Mouse (Mus musculus) ovary, adult 10 weeks (tissue): ENCODE results near the gene Gm49721. TPM values are rescaled to one million over a fixed set of nuclear protein-coding genes. Genes with fewer than 3 reads are reported as not detected.

Experiments used
- polyA plus RNA-seq: library from polyadenylated mRNA; stranded (reverse); fragments of 350-450 nt; fragmentation: Illumina TruSeq; extraction: RNeasy Lipid Tissue Mini Kit (QIAGEN cat#74804); gene quantifications from one replicate; pipeline ENCODE4 v1.2.3, GENCODE M21; 2014

Gm49721 gene
- polyA plus RNA-seq = not detected

GRCm38 (mm10) chr17:6978287-6979248, at the start of gene Gm49721:
Gene Gm49721 (plus strand): TSS chr17:6978904.

DNA sequence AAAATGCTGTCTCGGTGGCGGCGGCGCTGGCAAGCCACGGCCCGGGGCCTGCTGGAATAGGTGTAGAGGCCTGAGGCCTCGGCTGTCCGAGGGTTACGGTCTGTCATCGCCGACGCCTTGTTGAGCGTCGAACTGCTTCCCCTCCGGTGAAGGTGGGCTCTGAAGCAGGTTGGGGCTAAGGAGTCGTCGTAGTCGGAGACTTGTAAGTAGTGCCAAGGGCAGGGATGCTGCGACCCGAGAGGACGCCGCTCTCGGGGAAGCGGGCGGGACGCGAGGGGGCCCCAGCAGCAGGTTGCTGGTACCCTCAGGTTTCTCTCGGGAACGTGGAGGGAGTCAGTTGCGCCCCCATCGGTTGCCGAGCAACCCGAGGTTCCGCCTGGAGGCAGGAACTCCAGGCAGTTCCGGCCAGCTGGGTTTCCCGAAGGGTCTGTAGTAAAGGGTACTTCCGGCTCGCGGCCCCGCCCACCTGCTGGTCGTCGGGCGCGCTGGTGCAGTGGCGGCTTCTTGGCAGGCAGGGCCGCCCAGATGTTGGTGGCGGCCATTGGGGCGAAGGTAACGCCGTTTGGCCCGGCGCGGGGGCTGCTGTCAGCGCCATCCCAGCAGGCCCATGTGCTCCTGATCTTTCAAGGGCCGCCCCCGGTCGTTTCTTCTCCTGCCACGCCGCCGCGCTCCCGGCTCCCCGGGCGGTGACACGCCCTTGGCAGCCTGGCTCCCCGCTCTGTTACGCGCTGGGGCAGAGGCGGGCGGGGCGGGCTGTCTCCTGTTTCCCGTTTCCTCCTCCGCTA, 30.5 kb upstream of the Gm49721 start, which contains the start of gene Rsph3b:
Gene Rsph3b (minus strand): TSS at position 699 of the 785 bp plus-strand sequence.

GRCm38 (mm10) chr17:6960776-6961175, 17.9 kb upstream of the Gm49721 start, which contains the start of gene Tagap1:
Gene Tagap1 (minus strand): TSS chr17:6961156.

GRCm38 (mm10) chr17:6970334-6970733, 8.4 kb upstream of the Gm49721 start, which contains the start of gene Rnaset2b:
Gene Rnaset2b (plus strand): TSS chr17:6970634.

DNA sequence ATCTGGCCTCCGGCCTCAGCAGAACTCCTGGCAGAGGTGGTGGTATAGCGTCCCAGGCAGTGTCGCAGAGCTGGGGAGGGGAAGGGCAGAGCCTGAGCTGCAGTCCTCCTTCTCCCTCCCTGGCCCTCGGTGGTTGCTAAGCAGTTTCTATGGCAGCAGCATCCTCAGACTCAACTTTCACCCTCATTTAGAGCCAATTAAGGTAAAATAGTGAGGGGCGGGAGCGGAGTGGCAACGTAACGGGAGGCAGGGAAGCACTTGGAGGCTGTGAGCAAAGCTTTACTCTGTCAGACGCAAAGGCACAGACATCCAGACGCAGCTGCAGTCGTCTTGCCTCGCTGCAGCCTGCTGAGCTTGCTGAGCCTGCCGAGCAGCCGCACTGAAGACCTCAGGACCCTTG, 46.6 kb downstream of the Gm49721 start, which contains the start of gene Gm1604a:
Gene Gm1604a (plus strand): TSS at position 312 of the 400 bp plus-strand sequence.

Other genes with a start within 250 kb of the Gm49721 start
- 67.2 TPM for gene Ezr, start 196.1 kb upstream of the Gm49721 start, polyA plus RNA-seq
- gene Rsph3b, start 30.2 kb upstream of the Gm49721 start, polyA plus RNA-seq = 48.9 TPM
- 9.1 TPM for gene Tagap1, start 17.7 kb upstream of the Gm49721 start, polyA plus RNA-seq
- 378 TPM for gene Rnaset2b, start 8.3 kb upstream of the Gm49721 start, polyA plus RNA-seq
- not detected for gene Gm1604a, start 46.7 kb downstream of the Gm49721 start, polyA plus RNA-seq
- 6.8 TPM for gene Rps6ka2, start 191.2 kb downstream of the Gm49721 start, polyA plus RNA-seq